Mouse (Mus musculus) gastrocnemius, adult 8-10 months (tissue): ENCODE results near the gene Elof1. TPM values are rescaled to one million over a fixed set of nuclear protein-coding genes. Genes with fewer than 3 reads are reported as not detected.
"Not testable (repeated sequence)": the region's sequence is repeated elsewhere in the genome, so short reads cannot be mapped to it uniquely, and the experiment has no call there.

Experiments
- DNase-seq, 2 experiments: peaks; one replicate each; pipeline ENCODE4 v3.0.0; 2022; ENCODE audit warnings: low spot score in 2 of 2
- total RNA-seq, 4 experiments: library from RNA; stranded (reverse); gene quantifications; 2 replicates each; pipeline ENCODE4 v1.2.4; 2022

Gene Elof1
- 10 to 100 TPM; 37.2 to 44.8 (median 43.2) TPM for total RNA-seq

- DNase-seq, result peak; percentile 84 to 89
These were observed at the start of gene Elof1 for GRCm38 (mm10) chr9:22116740-22117426. Elof1 (minus strand) TSS chr9:22117172.

GRCm38 (mm10) chr9:22166686-22167085 lies 49.7 kb upstream of the Elof1 start:
- DNase-seq, result no peak

GRCm38 (mm10) chr9:22165964-22166363 lies 49.0 kb upstream of the Elof1 start:
- no peak for DNase-seq

GRCm38 (mm10) chr9:22164711-22165668 lies 48.0 kb upstream of the Elof1 start:
- no peak for DNase-seq

- no peak for DNase-seq
These were observed 45.9 kb upstream of the Elof1 start for GRCm38 (mm10) chr9:22162912-22163311.

GRCm38 (mm10) chr9:22162305-22162704 lies 45.3 kb upstream of the Elof1 start:
- no peak for DNase-seq

GRCm38 (mm10) chr9:22161299-22161698 lies 44.3 kb upstream of the Elof1 start:
- DNase-seq, result no peak

- DNase-seq, result no peak
These were observed 40.7 kb upstream of the Elof1 start for GRCm38 (mm10) chr9:22157516-22158265.

GRCm38 (mm10) chr9:22156497-22157245 lies 39.7 kb upstream of the Elof1 start, which contains the start of gene Pigyl:
Pigyl (plus strand) TSS chr9:22156846.
- DNase-seq, result peak; percentile 97 to 99

GRCm38 (mm10) chr9:22155614-22156013 lies 38.6 kb upstream of the Elof1 start:
- no peak for DNase-seq

- no peak for DNase-seq
These were observed 36.8 kb upstream of the Elof1 start for GRCm38 (mm10) chr9:22153810-22154209.

GRCm38 (mm10) chr9:22150946-22151345 lies 34.0 kb upstream of the Elof1 start:
- no peak for DNase-seq

GRCm38 (mm10) chr9:22150249-22150693 lies 33.3 kb upstream of the Elof1 start:
- not testable (repeated sequence) for DNase-seq

- no peak for DNase-seq
These were observed 32.7 kb upstream of the Elof1 start for GRCm38 (mm10) chr9:22149426-22150248.

- no peak for DNase-seq
These were observed 27.5 kb upstream of the Elof1 start for GRCm38 (mm10) chr9:22144304-22144965.

- DNase-seq, result peak; percentile 67 to 69
These were observed 26.4 kb upstream of the Elof1 start for GRCm38 (mm10) chr9:22143108-22144037.

GRCm38 (mm10) chr9:22139746-22140145 lies 22.8 kb upstream of the Elof1 start:
- no peak for DNase-seq

- DNase-seq, result no peak
These were observed 21.5 kb upstream of the Elof1 start for GRCm38 (mm10) chr9:22138480-22138879.
